Mouse (Mus musculus) G1E (cell line): Measurements from ENCODE around the gene Dnm1. TPM values are rescaled to one million over a fixed set of nuclear protein-coding genes. Genes with fewer than 3 reads are reported as not detected.

Source experiments
- ATAC-seq: 2 replicates; pipeline ENCODE4 v1.8.0; 2016; ENCODE audit warnings: mild to moderate bottlenecking; ENCODE audit not compliant: insufficient number of reproducible peaks, poor library complexity, low FRiP score, severe bottlenecking; ENCODE audit errors: extremely low read depth
- DNase-seq: peaks from one replicate; pipeline ENCODE4 v3.0.0; 2012; ENCODE audit warnings: low spot score
- H3K27me3 ChIP-seq: 2 replicates; pipeline ENCODE4 v1.6.1; 2012; ENCODE audit warnings: mild to moderate bottlenecking, low read length, inconsistent platforms; ENCODE audit not compliant: insufficient read depth
- H3K36me3 ChIP-seq: replicated peaks from 2 replicates; pipeline ENCODE3; 2012; ENCODE audit warnings: mild to moderate bottlenecking, inconsistent platforms
- H3K4me1 ChIP-seq: 2 replicates; pipeline ENCODE4 v1.6.1; 2012; ENCODE audit warnings: low read depth, low read length, inconsistent platforms, mixed read lengths; ENCODE audit not compliant: insufficient read depth
- H3K4me3 ChIP-seq: 2 replicates; pipeline ENCODE4 v1.5.1; 2012; ENCODE audit warnings: low read depth, mild to moderate bottlenecking, inconsistent platforms, low read length, moderate library complexity, mixed read lengths
- H3K9me3 ChIP-seq: replicated peaks from 2 replicates; pipeline ENCODE4 v1.6.1; 2012; ENCODE audit warnings: inconsistent platforms
- CTCF ChIP-seq: IDR thresholded peaks from 2 replicates; pipeline ENCODE4 v1.5.1; 2012; ENCODE audit warnings: low read depth, low read length, inconsistent platforms, mixed read lengths
- GATA1 ChIP-seq: IDR thresholded peaks from 2 replicates; pipeline ENCODE4 v1.6.1; 2012; ENCODE audit warnings: borderline replicate concordance, low read length, inconsistent platforms, mixed read lengths
- GATA2 ChIP-seq: IDR thresholded peaks from 2 replicates; pipeline ENCODE4 v1.6.1; 2012; ENCODE audit warnings: low read depth, low read length, inconsistent platforms, borderline replicate concordance
- POLR2AphosphoS5 ChIP-seq: IDR thresholded peaks from 2 replicates; pipeline ENCODE4 v1.6.1; 2012; ENCODE audit warnings: low read depth, low read length, inconsistent platforms; ENCODE audit not compliant: insufficient replicate concordance
- TAL1 ChIP-seq: conservative IDR thresholded peaks from 2 replicates; pipeline ENCODE4 v1.6.1; 2012; ENCODE audit warnings: low read depth, low read length, inconsistent platforms, mixed read lengths
- polyA plus RNA-seq: library from polyadenylated mRNA; stranded (reverse); fragments of >175 nt; gene quantifications from 2 replicates; pipeline ENCODE4 v1.2.3, GENCODE M21; 2012
- total RNA-seq, 2 experiments: library from RNA; stranded (forward) in 1 of 2; stranded (reverse) in 1 of 2; fragments of 200-1000 nt in 1 of 2; fragments of >200 nt in 1 of 2; fragmentation: Nextera tagmentation in 1 of 2; gene quantifications; 2 replicates each; pipeline ENCODE4 v1.2.3; 2014 to 2017

The Dnm1 gene
- total and polyA plus RNA-seq, 3 experiments: 0.05 to 0.14 TPM; not detected in 1

- no peak for DNase-seq
- H3K36me3 ChIP-seq: no peaks in the 10 kb centered on the region
- H3K9me3 ChIP-seq: 0 out of 2 replicates have a peak, but pooled peaks cover 4% of the 10 kb centered on the region
- peaks cover 65% of the 10 kb centered on the region for H3K27me3 ChIP-seq
- TF ChIP-seq POLR2AphosphoS5 (no peak), CTCF (no peak), TAL1 (no peak), GATA2 (no peak), GATA1 (no peak)
- peaks cover 11% of the 10 kb centered on the region for H3K4me1 ChIP-seq
- no peak overlapping the region for H3K4me3 ChIP-seq
- no peak for ATAC-seq
Measured at GRCm38 (mm10) chr2:32390871-32391270, 37.7 kb upstream of the Dnm1 start.

- Histone ChIP-seq H3K9me3 (0 out of 2 replicates have a peak, but pooled peaks cover 4% of the 10 kb centered on the region), H3K4me1 (no peaks in the 10 kb centered on the region; the same call in none of the 2 replicates), H3K27me3 (peaks cover 80% of the 10 kb centered on the region), H3K36me3 (no peaks in the 10 kb centered on the region), H3K4me3 (no peak overlapping the region)
- no peak for ATAC-seq
- TF ChIP-seq CTCF: no peak
- TF ChIP-seq GATA1: no peak
- DNase-seq: no peak
Measured at GRCm38 (mm10) chr2:32389157-32389556, 36.0 kb upstream of the Dnm1 start.

- H3K4me3 ChIP-seq: no peak within 1 kb of the TSS
- H3K4me1 ChIP-seq: peaks cover 7% of the 10 kb centered on the region
- no peak for ATAC-seq
- DNase-seq: no peak
- no peaks in the 10 kb centered on the region for H3K36me3 ChIP-seq
- H3K9me3 ChIP-seq: no peaks in the 10 kb centered on the region
- H3K27me3 ChIP-seq: peaks cover 84% of the 10 kb centered on the region
- TF ChIP-seq CTCF (no peak), TAL1 (no peak), GATA2 (no peak), GATA1 (no peak), POLR2AphosphoS5 (no peak)
Measured at GRCm38 (mm10) chr2:32387706-32388490, 34.8 kb upstream of the Dnm1 start, which contains the start of gene Lcn2. TSS of gene Lcn2 (minus strand) at chr2:32388252.

- DNase-seq (no peak), ATAC-seq (no peak)
- TF ChIP-seq GATA2 (no peak), POLR2AphosphoS5 (no peak), CTCF (no peak), TAL1 (no peak), GATA1 (no peak)
- Histone ChIP-seq H3K36me3 (peaks cover 29% of the 10 kb centered on the region), H3K4me1 (peaks cover 32% of the 10 kb centered on the region), H3K4me3 (no peak overlapping the region), H3K27me3 (peaks cover 51% of the 10 kb centered on the region), H3K9me3 (no peaks in the 10 kb centered on the region)
Measured at GRCm38 (mm10) chr2:32382689-32383088, 29.6 kb upstream of the Dnm1 start.

GRCm38 (mm10) chr2:32381775-32382223, 28.7 kb upstream of the Dnm1 start, which contains the start of gene 1110008P14Rik:
TSS of gene 1110008P14Rik (minus strand) at chr2:32381938.
- ATAC-seq: peak; percentile 89

DNA sequence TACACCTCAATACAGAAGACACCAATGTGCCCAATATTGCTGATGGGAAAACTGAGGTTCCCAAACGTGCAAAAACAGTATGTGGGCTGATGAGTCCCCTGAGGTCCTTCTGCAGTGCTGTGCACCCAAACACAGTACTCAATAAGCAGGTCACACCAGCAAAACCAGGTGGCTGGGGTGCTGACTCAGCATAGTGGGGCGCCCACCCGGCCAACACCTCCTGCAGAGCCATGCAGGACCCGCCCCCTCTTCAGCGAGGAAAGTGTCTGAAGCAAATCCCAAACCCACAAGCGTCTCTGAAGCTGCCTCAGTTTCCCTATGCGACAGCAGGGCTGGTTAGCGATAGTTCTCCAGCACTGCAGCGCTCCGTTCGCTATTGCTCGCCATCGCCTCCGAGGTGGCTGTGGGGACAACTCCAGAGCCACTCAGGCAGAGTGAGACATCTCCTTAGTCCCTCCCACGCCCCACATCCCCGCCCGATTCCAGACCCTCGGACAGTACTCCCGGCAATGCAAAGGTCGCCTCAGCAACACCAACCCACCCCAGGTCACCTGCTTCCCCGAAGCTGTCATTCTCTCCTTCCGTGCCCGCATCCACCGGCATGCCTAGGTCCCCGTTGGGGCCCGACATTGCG, 28.1 kb upstream of the Dnm1 start:
- peaks cover 32% of the 10 kb centered on the region for H3K4me1 ChIP-seq
- DNase-seq: no peak

More at GRCm38 (mm10) chr2:32381775-32382223, 28.7 kb upstream of the Dnm1 start, which contains the start of gene 1110008P14Rik:
- Histone ChIP-seq H3K9me3 (no peaks in the 10 kb centered on the region), H3K36me3 (peaks cover 38% of the 10 kb centered on the region), H3K4me1 (peaks cover 32% of the 10 kb centered on the region), H3K27me3 (peaks cover 42% of the 10 kb centered on the region), H3K4me3 (peak within 1 kb of the TSS; percentile 79)
- TF ChIP-seq GATA2 (no peak), POLR2AphosphoS5 (no peak), CTCF (no peak), GATA1 (no peak), TAL1 (no peak)
- DNase-seq: peak; percentile 93

More for the DNA sequence above, 28.1 kb upstream of the Dnm1 start:
- TF ChIP-seq GATA2 (no peak), POLR2AphosphoS5 (no peak), CTCF (no peak), TAL1 (no peak), GATA1 (no peak)
- Histone ChIP-seq H3K27me3 (peaks cover 37% of the 10 kb centered on the region), H3K4me3 (peak overlapping the region; percentile 79), H3K9me3 (no peaks in the 10 kb centered on the region), H3K36me3 (peaks cover 43% of the 10 kb centered on the region)
- ATAC-seq: no peak
